Mouse (Mus musculus) forebrain, embryonic 12.5 days (tissue): ENCODE measurements around the gene 4833420G17Rik. TPM values are rescaled to one million over a fixed set of nuclear protein-coding genes. Genes with fewer than 3 reads are reported as not detected.
"Not testable (repeated sequence)": the region's sequence is repeated elsewhere in the genome, so short reads cannot be mapped to it uniquely, and the experiment has no call there.

Experiments used
- ATAC-seq: fragments of 200-750 bp; cut with Nextera tagmentation; 2 replicates; pipeline ENCODE4 v1.8.0; 2017; ENCODE audit warnings: moderate TSS enrichment; ENCODE audit not compliant: low FRiP score
- H3K27ac ChIP-seq: fragments of 300-500 bp; sonication (generic); 2 replicates; pipeline ENCODE4 v1.5.1; 2016; ENCODE audit warnings: mild to moderate bottlenecking
- H3K27me3 ChIP-seq: fragments of 300-500 bp; sonication (generic); 2 replicates; pipeline ENCODE4 v1.6.1; 2016; ENCODE audit warnings: mild to moderate bottlenecking
- H3K36me3 ChIP-seq: fragments of 300-500 bp; sonication (generic); replicated peaks from 2 replicates; pipeline ENCODE4 v1.6.1; 2016; ENCODE audit warnings: mild to moderate bottlenecking
- H3K4me1 ChIP-seq: fragments of 300-500 bp; sonication (generic); 2 replicates; pipeline ENCODE4 v1.6.1; 2016
- H3K4me2 ChIP-seq: fragments of 300-500 bp; sonication (generic); 2 replicates; pipeline ENCODE4 v1.6.1; 2016; ENCODE audit warnings: mild to moderate bottlenecking, moderate library complexity
- H3K4me3 ChIP-seq: fragments of 300-500 bp; sonication (generic); replicated peaks from 2 replicates; pipeline ENCODE4 v1.5.1; 2016; ENCODE audit warnings: mild to moderate bottlenecking
- H3K9ac ChIP-seq: fragments of 300-500 bp; sonication (generic); 2 replicates; pipeline ENCODE4 v1.6.1; 2016; ENCODE audit warnings: mild to moderate bottlenecking
- H3K9me3 ChIP-seq: fragments of 300-500 bp; sonication (generic); 2 replicates; pipeline ENCODE4 v1.6.1; 2016
- WGBS: fragments of 180-500 bp; shearing (Covaris S2); methylation state at CpG from one replicate; pipeline ENCODE4 v1.1.7; 2016; 5-methylcytosine and 5-hydroxymethylcytosine counted together
- polyA plus RNA-seq: library from polyadenylated mRNA; unstranded; fragments of >200 nt; fragmentation: Nextera tagmentation; extraction: Ambion mirVana; gene quantifications from 2 replicates; pipeline ENCODE4 v1.2.1, GENCODE M21; 2016

4833420G17Rik gene
- polyA plus RNA-seq, 1 experiment from 2014 or later: 112 TPM

DNA sequence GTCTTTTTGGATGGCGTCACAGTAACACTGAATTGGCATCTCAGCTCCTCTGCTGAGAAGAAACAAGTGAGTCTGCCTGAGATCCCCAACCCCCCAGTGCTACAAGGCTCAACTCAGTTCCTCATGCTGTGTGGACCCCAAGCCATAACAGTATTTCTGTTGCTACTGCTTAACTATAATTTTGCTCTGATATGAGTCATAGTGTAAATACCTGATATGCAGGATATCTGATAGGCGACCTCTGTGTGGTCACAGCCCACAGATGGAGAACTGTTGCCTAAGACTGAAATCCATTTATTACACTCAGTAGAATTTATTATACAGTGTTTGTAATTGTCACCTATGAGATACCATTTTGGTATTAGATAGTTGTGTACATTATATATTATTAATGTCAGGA is 15.2 kb downstream of the 4833420G17Rik start:
- no peak for ATAC-seq
- no peak overlapping the region for H3K9ac ChIP-seq
- no peak overlapping the region for H3K4me3 ChIP-seq
- H3K4me1 ChIP-seq: no peaks in the 10 kb centered on the region
- 96% methylated on average over 2 of the region's 2 CpGs for WGBS
- H3K36me3 ChIP-seq: peaks cover 69% of the 10 kb centered on the region
- H3K27ac ChIP-seq: no peak overlapping the region
- H3K9me3 ChIP-seq: no peaks in the 10 kb centered on the region
- H3K27me3 ChIP-seq: no peaks in the 10 kb centered on the region
- H3K4me2 ChIP-seq: no peak overlapping the region

DNA sequence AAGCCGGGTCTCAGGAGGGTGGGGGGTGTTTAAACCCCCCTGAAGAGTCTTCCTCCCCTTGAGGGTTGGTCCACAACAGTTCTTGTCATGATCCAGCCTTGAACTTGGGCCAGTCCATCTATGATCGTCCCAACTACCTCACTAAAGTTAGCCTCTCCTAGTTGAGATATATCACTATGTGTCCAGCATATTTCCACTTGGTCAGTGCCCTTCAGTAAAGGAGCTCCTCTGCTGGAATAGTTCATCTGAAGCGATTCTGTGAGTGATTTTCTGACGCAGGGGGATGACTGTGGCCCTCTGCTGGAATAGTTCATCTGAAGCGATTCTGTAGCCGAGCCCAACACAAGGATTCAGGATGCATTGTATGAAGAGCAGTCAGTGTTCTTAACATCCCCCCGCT is 24.8 kb downstream of the 4833420G17Rik start:
- H3K4me2 ChIP-seq: peak overlapping the region; percentile 40
- no peak for ATAC-seq
- no peak overlapping the region for H3K4me3 ChIP-seq
- H3K27ac ChIP-seq: no peak overlapping the region
- H3K36me3 ChIP-seq: peaks cover 36% of the 10 kb centered on the region
- WGBS: 57% methylated on average over 7 of the region's 7 CpGs
- H3K27me3 ChIP-seq: no peaks in the 10 kb centered on the region
- no peak overlapping the region for H3K9ac ChIP-seq
- H3K9me3 ChIP-seq: peaks cover 19% of the 10 kb centered on the region
- H3K4me1 ChIP-seq: no peaks in the 10 kb centered on the region

DNA sequence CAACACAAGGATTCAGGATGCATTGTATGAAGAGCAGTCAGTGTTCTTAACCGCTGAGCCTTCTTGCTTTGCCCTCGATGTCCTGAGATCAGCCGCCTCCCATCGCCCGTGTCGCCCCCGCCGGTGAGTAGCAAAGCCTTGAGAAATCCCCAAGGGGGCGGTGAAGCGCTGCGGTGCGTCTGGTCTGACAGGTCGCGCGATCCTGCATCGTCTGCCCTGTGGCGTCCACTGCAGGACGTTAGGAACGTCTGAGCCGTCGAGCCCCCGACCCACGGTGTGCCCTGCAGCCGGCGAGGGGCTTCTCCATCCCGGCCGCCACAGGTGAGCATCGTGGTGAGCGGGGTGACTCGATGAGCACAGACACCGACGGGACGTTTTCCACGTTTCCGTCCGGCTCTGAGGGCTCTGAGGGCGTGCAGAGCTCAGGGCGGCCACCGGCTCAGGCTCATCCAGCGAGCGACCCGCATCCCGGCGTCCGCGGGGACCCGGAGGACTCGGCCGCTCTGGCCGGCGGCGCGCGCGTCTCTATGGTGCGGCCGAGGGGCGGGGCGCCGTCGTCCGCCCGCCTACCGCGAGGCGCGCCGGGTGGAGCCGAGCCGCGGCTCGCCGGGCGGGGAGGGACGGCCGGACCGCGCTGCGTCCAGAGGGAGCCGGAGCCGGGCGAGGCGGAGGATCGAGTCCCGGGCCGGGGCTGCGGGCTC is 25.5 kb downstream of the 4833420G17Rik start, which contains the start of the genes Tmem267 and 3110070M22Rik:
TSS of gene Tmem267 (plus strand) at position 160 of the 701 bp plus-strand sequence.
TSS of gene 3110070M22Rik (minus strand) at position 504 of the 701 bp plus-strand sequence.
- H3K9ac ChIP-seq: no peak within 1 kb of the TSS
- ATAC-seq: no peak
- no peak within 1 kb of the TSS for H3K4me3 ChIP-seq
- H3K27me3 ChIP-seq: no peaks in the 10 kb centered on the region
- H3K36me3 ChIP-seq: peaks cover 31% of the 10 kb centered on the region
- H3K27ac ChIP-seq: peak within 1 kb of the TSS; percentile 53
- no peaks in the 10 kb centered on the region for H3K4me1 ChIP-seq
- H3K4me2 ChIP-seq: peak within 1 kb of the TSS; percentile 40
- 73% methylated on average over 87 of the region's 87 CpGs for WGBS
- peaks cover 19% of the 10 kb centered on the region for H3K9me3 ChIP-seq

DNA sequence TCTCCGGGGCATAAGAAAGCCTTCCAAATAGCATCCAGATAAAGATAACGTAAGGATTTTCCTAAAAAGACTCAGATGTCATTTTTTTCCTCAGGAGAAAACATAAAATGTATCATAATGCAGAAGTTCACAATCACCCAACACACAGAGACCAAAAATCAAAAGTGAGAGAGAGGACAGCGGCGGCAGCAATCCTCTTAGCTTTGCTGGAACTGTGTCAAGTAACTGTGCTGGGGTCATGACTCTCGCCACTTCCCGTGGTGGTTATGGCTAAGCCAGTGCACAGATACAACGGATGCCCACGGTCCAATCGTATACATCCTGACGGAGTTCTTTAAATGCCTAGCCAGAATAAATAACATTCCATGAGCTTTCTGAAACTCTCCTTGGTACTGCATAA is 29.5 kb downstream of the 4833420G17Rik start:
- not testable (repeated sequence) for H3K9ac ChIP-seq, H3K27me3 ChIP-seq, H3K27ac ChIP-seq, ATAC-seq, H3K4me1 ChIP-seq, H3K4me3 ChIP-seq, H3K36me3 ChIP-seq, H3K4me2 ChIP-seq
- peaks cover 24% of the 10 kb centered on the region for H3K9me3 ChIP-seq
- WGBS: 91% methylated on average over 10 of the region's 10 CpGs

DNA sequence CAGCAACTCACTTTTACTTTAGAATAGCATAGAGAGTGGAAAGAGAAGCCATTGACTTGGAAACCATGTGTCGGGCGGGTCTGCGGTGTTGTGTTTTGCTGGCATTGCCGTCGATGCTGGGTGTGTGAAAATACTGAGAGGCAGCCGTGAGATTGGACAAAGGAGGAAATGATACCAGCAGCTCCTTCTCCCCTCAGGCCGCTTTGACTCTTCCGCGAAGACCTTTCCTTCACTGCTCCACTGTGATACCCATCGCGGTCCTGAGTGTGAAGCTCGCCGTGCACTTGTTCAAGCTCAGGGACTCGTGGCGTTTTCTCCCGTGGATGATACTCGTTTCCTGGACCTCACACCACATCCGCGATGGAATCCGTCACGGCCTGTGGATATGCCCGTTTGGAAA is 32.4 kb downstream of the 4833420G17Rik start:
- not testable (repeated sequence) for H3K4me3 ChIP-seq, H3K9ac ChIP-seq, H3K27me3 ChIP-seq, H3K27ac ChIP-seq, H3K36me3 ChIP-seq, H3K4me2 ChIP-seq, ATAC-seq, H3K4me1 ChIP-seq
- WGBS: 93% methylated on average over 13 of the region's 22 CpGs
- peaks cover 22% of the 10 kb centered on the region for H3K9me3 ChIP-seq

Other genes starting within 250 kb of the 4833420G17Rik start
- 103 and 143 TPM in 2 replicates for gene Paip1, start 34.2 kb upstream of the 4833420G17Rik start, polyA plus RNA-seq
- 2.1 and 3.2 TPM in 2 replicates for gene Tmem267, start 25.3 kb downstream of the 4833420G17Rik start, polyA plus RNA-seq
- gene 3110070M22Rik, start 25.6 kb downstream of the 4833420G17Rik start, polyA plus RNA-seq: 1.2 TPM in 2 replicates
- gene Ccl28, start 161.1 kb downstream of the 4833420G17Rik start, polyA plus RNA-seq: 0.09 and 0.28 TPM in 2 replicates
- gene Hmgcs1, start 227.6 kb downstream of the 4833420G17Rik start, polyA plus RNA-seq: 399 and 410 TPM in 2 replicates